Mouse (Mus musculus) CH12.LX (cell line): ENCODE results near the gene Snta1. TPM values are rescaled to one million over a fixed set of nuclear protein-coding genes. Genes with fewer than 3 reads are reported as not detected.

ENCODE experiments used
- DNase-seq: peaks from one replicate; pipeline ENCODE4 v3.0.0-alpha.2; 2013; ENCODE audit errors: extremely low read depth
- H3K27ac ChIP-seq: 2 replicates; pipeline ENCODE4 v1.5.1; 2012; ENCODE audit warnings: low read depth, mild to moderate bottlenecking, control low read depth, moderate library complexity; ENCODE audit not compliant: insufficient read depth
- H3K27me3 ChIP-seq: replicated peaks from 2 replicates; pipeline ENCODE3; 2012; ENCODE audit warnings: inconsistent platforms
- H3K36me3 ChIP-seq, 2 experiments: replicated peaks in 1 of 2; 2 replicates each; pipeline versions ENCODE3 to v1.6.1; 2012; ENCODE audit warnings: inconsistent platforms in 1 of 2, low read length in 1 of 2, mild to moderate bottlenecking in 1 of 2, mixed read lengths in 1 of 2, moderate library complexity in 1 of 2; ENCODE audit not compliant: control insufficient read depth in 1 of 2, insufficient read depth in 1 of 2
- H3K4me1 ChIP-seq, 2 experiments: 2 replicates each; pipeline ENCODE4 v1.6.1; 2012; ENCODE audit warnings: inconsistent platforms in 1 of 2, moderate library complexity in 1 of 2; ENCODE audit not compliant: insufficient read depth in 2 of 2, control insufficient read depth in 1 of 2
- H3K4me2 ChIP-seq: 2 replicates; pipeline ENCODE4 v1.6.1; 2012; ENCODE audit warnings: low read depth, mild to moderate bottlenecking, control low read depth; ENCODE audit not compliant: poor library complexity, insufficient read depth, severe bottlenecking
- H3K4me3 ChIP-seq, 3 experiments: fragments of 150-350 bp in 1 of 3; sonication (generic) in 1 of 3; replicated peaks in 1 of 3; 2 replicates each; pipeline versions ENCODE3 to v1.5.1; 2011 to 2012; ENCODE audit warnings: low read depth in 2 of 3, low read length in 2 of 3, mild to moderate bottlenecking in 2 of 3, moderate library complexity in 2 of 3, control low read depth in 1 of 3, improper control_type of control experiment in 1 of 3, inconsistent platforms in 1 of 3, mixed read lengths in 1 of 3; ENCODE audit not compliant: poor library complexity in 1 of 3
- H3K79me2 ChIP-seq: replicated peaks from 2 replicates; pipeline ENCODE4 v1.6.1; 2012; ENCODE audit warnings: mild to moderate bottlenecking, moderate library complexity; ENCODE audit not compliant: control insufficient read depth, poor library complexity, insufficient read depth, severe bottlenecking; ENCODE audit errors: extremely low read depth
- H3K9ac ChIP-seq: 2 replicates; pipeline ENCODE4 v1.6.1; 2012; ENCODE audit warnings: low read depth, mild to moderate bottlenecking, control low read depth, moderate library complexity; ENCODE audit not compliant: insufficient read depth
- H3K9me3 ChIP-seq: replicated peaks from 2 replicates; pipeline ENCODE3; 2012; ENCODE audit warnings: low read length, inconsistent platforms, mixed read lengths
- BHLHE40 ChIP-seq: IDR thresholded peaks from 2 replicates; pipeline ENCODE4 v1.6.1; 2011; ENCODE audit warnings: mild to moderate bottlenecking, low read depth, low read length, improper control_type of control experiment
- CHD1 ChIP-seq: IDR thresholded peaks from 2 replicates; pipeline ENCODE4 v1.6.1; 2012; ENCODE audit warnings: low read depth, low read length, improper control_type of control experiment, inconsistent platforms
- E2F4 ChIP-seq: IDR thresholded peaks from 2 replicates; pipeline ENCODE4 v1.6.1; 2011; ENCODE audit warnings: low read depth, low read length, improper control_type of control experiment; ENCODE audit not compliant: insufficient replicate concordance
- EP300 ChIP-seq: IDR thresholded peaks from 2 replicates; pipeline ENCODE4 v1.6.1; 2011; ENCODE audit warnings: low read length, improper control_type of control experiment
- ETS1 ChIP-seq: conservative IDR thresholded peaks from 2 replicates; pipeline ENCODE4 v1.6.1; 2012; ENCODE audit warnings: low read depth, mild to moderate bottlenecking, inconsistent platforms, low read length, improper control_type of control experiment, moderate library complexity
- HCFC1 ChIP-seq: IDR thresholded peaks from 2 replicates; pipeline ENCODE4 v1.6.1; 2012; ENCODE audit warnings: low read depth, mild to moderate bottlenecking, inconsistent platforms, low read length, improper control_type of control experiment
- IRF4 ChIP-seq: IDR thresholded peaks from 2 replicates; pipeline ENCODE4 v1.6.1; 2014; ENCODE audit warnings: low read depth, mild to moderate bottlenecking, inconsistent platforms, low read length, improper control_type of control experiment
- JUN ChIP-seq: IDR thresholded peaks from 2 replicates; pipeline ENCODE4 v1.6.1; 2011; ENCODE audit warnings: low read depth, mild to moderate bottlenecking, low read length, improper control_type of control experiment, moderate library complexity; ENCODE audit not compliant: insufficient read depth
- KAT2A ChIP-seq: IDR thresholded peaks from 2 replicates; pipeline ENCODE4 v1.6.1; 2012; ENCODE audit warnings: low read length, improper control_type of control experiment, inconsistent platforms; ENCODE audit not compliant: insufficient replicate concordance
- MAFK ChIP-seq: IDR thresholded peaks from 2 replicates; pipeline ENCODE4 v1.6.1; 2011; ENCODE audit warnings: low read length, improper control_type of control experiment; ENCODE audit not compliant: insufficient replicate concordance
- MAX ChIP-seq: IDR thresholded peaks from 2 replicates; pipeline ENCODE4 v1.6.1; 2011; ENCODE audit warnings: low read length, improper control_type of control experiment
- MXI1 ChIP-seq: IDR thresholded peaks from 2 replicates; pipeline ENCODE4 v1.6.1; 2011; ENCODE audit warnings: mild to moderate bottlenecking, low read depth, low read length, improper control_type of control experiment
- MYC ChIP-seq: IDR thresholded peaks from 2 replicates; pipeline ENCODE4 v1.6.1; 2011; ENCODE audit warnings: low read depth, mild to moderate bottlenecking, improper control_type of control experiment, low read length
- NRF1 ChIP-seq: IDR thresholded peaks from 2 replicates; pipeline ENCODE4 v1.6.1; 2014; ENCODE audit warnings: low read depth, mild to moderate bottlenecking, inconsistent platforms, low read length, improper control_type of control experiment, moderate library complexity
- POLR2A ChIP-seq: IDR thresholded peaks from 2 replicates; pipeline ENCODE4 v1.6.1; 2011; ENCODE audit warnings: low read depth, mild to moderate bottlenecking, improper control_type of control experiment, low read length
- POLR2AphosphoS2 ChIP-seq: IDR thresholded peaks from 2 replicates; pipeline ENCODE4 v1.6.1; 2011; ENCODE audit warnings: low read depth, low read length, improper control_type of control experiment
- SIN3A ChIP-seq: IDR thresholded peaks from 2 replicates; pipeline ENCODE4 v1.6.1; 2012; ENCODE audit warnings: low read length, improper control_type of control experiment, inconsistent platforms
- TBP ChIP-seq: conservative IDR thresholded peaks from 2 replicates; pipeline ENCODE4 v1.6.1; 2011; ENCODE audit warnings: low read depth, low read length, improper control_type of control experiment
- UBTF ChIP-seq: IDR thresholded peaks from 2 replicates; pipeline ENCODE4 v1.6.1; 2012; ENCODE audit warnings: low read depth, mild to moderate bottlenecking, inconsistent platforms, low read length, improper control_type of control experiment, moderate library complexity
- USF1 ChIP-seq: IDR thresholded peaks from 2 replicates; pipeline ENCODE4 v1.6.1; 2014; ENCODE audit warnings: low read depth, mild to moderate bottlenecking, inconsistent platforms, low read length, improper control_type of control experiment
- USF2 ChIP-seq: conservative IDR thresholded peaks from 2 replicates; pipeline ENCODE4 v1.6.1; 2011; ENCODE audit warnings: low read depth, low read length, improper control_type of control experiment
- dilution Hi-C: fragments of 300-500 bp; cut with MboI; formaldehyde crosslinking; loops from 2 replicates; pipeline ENCODE4 v1.14.3; 2020; ENCODE audit warnings: low sequenced_read_pairs; ENCODE audit not compliant: extremely low pct_unique_long_range_greater_than_20kb, extremely low pct_ligation_motif_present
- in situ Hi-C: fragments of 300-500 bp; cut with MboI; formaldehyde crosslinking; loops from 3 replicates; pipeline ENCODE4 v1.14.3; 2019; ENCODE audit warnings: low sequenced_read_pairs, low pct_ligation_motif_present, low pct_unique_long_range_greater_than_20kb, mixed read lengths
- polyA plus RNA-seq: library from polyadenylated mRNA; unstranded; fragments of >175 nt; gene quantifications from 2 replicates; pipeline ENCODE4 v1.2.1, GENCODE M21; 2012; ENCODE audit warnings: low read depth; ENCODE audit not compliant: insufficient read length
- total RNA-seq, 2 experiments: library from RNA; depleted of rRNA; stranded (reverse); fragments of 300-350 nt in 1 of 2; fragments of >200 nt in 1 of 2; gene quantifications; 2 replicates each; pipeline ENCODE4 v1.2.3; 2012 to 2014

Snta1 gene
- total and polyA plus RNA-seq, 3 experiments: 0.33 TPM; not detected in 2

GRCm38 (mm10) chr2:154390180-154390964 is 17.5 kb downstream of the Snta1 start:
- Histone ChIP-seq H3K9ac (no peak overlapping the region), H3K27ac (no peak overlapping the region), H3K4me3 (no peak overlapping the region), H3K27me3 (no peaks in the 10 kb centered on the region), H3K9me3 (no peaks in the 10 kb centered on the region), H3K79me2 (no peaks in the 10 kb centered on the region), H3K4me2 (no peak overlapping the region), H3K36me3 (no peaks in the 10 kb centered on the region), H3K4me1 (peaks cover 0 to 15% of the 10 kb centered on the region in 2 experiments; a peak in 1 of 4 replicates)
- TF ChIP-seq USF2 (no peak), MXI1 (no peak), IRF4 (no peak), HCFC1 (no peak), SIN3A (no peak), POLR2AphosphoS2 (no peak), JUN (no peak), USF1 (no peak), ETS1 (no peak), UBTF (no peak), CHD1 (no peak), E2F4 (no peak)
- no peak for DNase-seq
- dilution Hi-C loops (no loop called here), in situ Hi-C loops (no loop called here)

- Histone ChIP-seq H3K27me3 (no peaks in the 10 kb centered on the region), H3K9me3 (peaks cover 7% of the 10 kb centered on the region), H3K4me1 (peaks cover 14 to 43% of the 10 kb centered on the region in 2 experiments), H3K4me3 (no peak overlapping the region), H3K27ac (no peak overlapping the region), H3K36me3 (no peaks in the 10 kb centered on the region), H3K9ac (no peak overlapping the region), H3K79me2 (no peaks in the 10 kb centered on the region), H3K4me2 (no peak overlapping the region)
- no peak for TF ChIP-seq EP300
- TF ChIP-seq POLR2A: no peak
- no peak for TF ChIP-seq MAFK
- no peak for TF ChIP-seq UBTF
- no peak for TF ChIP-seq TBP
- no peak for TF ChIP-seq MAX
- no peak for TF ChIP-seq KAT2A
- no peak for TF ChIP-seq USF1
- no peak for TF ChIP-seq ETS1
- TF ChIP-seq IRF4: no peak
- TF ChIP-seq MYC: no peak
- no peak for TF ChIP-seq POLR2AphosphoS2
- no peak for TF ChIP-seq E2F4
- no peak for TF ChIP-seq NRF1
- no peak for TF ChIP-seq BHLHE40
- no peak for DNase-seq
- dilution Hi-C loops: no loop called here
- in situ Hi-C loops: no loop called here
Observed at GRCm38 (mm10) chr2:154379103-154379502, 28.8 kb downstream of the Snta1 start.
